Mouse (Mus musculus): ENCODE measurements around the gene Zpr1.
"Not testable (repeated sequence)": the region's sequence is repeated elsewhere in the genome, so short reads cannot be mapped to it uniquely, and the experiment has no call there.

The Zpr1 gene

GRCm38 (mm10) chr9:46259111-46259510 lies 13.8 kb upstream of the Zpr1 start:
- in situ Hi-C loops (cut with MboI, MseI) = loop anchor here (5.0 kb wide), 1 partner anchor 267 kb away; no protein-coding TSS in a partner anchor

GRCm38 (mm10) chr9:46261131-46261530 lies 11.7 kb upstream of the Zpr1 start:
- in situ Hi-C loops (cut with MboI, MseI) = no loop called here

- in situ Hi-C loops (cut with MboI, MseI) = no loop called here
These were observed 4.5 kb upstream of the Zpr1 start, which contains the start of gene Apoa5 for GRCm38 (mm10) chr9:46268343-46268873. Gene Apoa5, plus strand, starts transcription at chr9:46268633.

GRCm38 (mm10) chr9:46269125-46269524 lies 3.7 kb upstream of the Zpr1 start:
- in situ Hi-C loops (cut with MboI, MseI) = no loop called here

GRCm38 (mm10) chr9:46270782-46271181 lies 2.1 kb upstream of the Zpr1 start:
- in situ Hi-C loops (cut with MboI, MseI) = no loop called here

- in situ Hi-C loops (cut with MboI, MseI) = no loop called here
These were observed 794 bp upstream of the Zpr1 start for GRCm38 (mm10) chr9:46272070-46272469.

GRCm38 (mm10) chr9:46274494-46274893 lies 1.6 kb downstream of the Zpr1 start:
- in situ Hi-C loops (cut with MboI, MseI) = no loop called here

- in situ Hi-C loops (cut with MboI, MseI) = no loop called here
These were observed 10.0 kb downstream of the Zpr1 start, which contains the start of gene Bud13 for GRCm38 (mm10) chr9:46282631-46283436. Gene Bud13, plus strand, starts transcription at chr9:46283008.

- in situ Hi-C loops (cut with MboI, MseI) = no loop called here
These were observed 25.5 kb downstream of the Zpr1 start for GRCm38 (mm10) chr9:46298381-46298780.

GRCm38 (mm10) chr9:46302142-46302541 lies 29.3 kb downstream of the Zpr1 start:
- in situ Hi-C loops (cut with MboI, MseI) = no loop called here

GRCm38 (mm10) chr9:46309121-46309520 lies 36.3 kb downstream of the Zpr1 start:
- in situ Hi-C loops (cut with MboI, MseI) = no loop called here

GRCm38 (mm10) chr9:46314507-46314906 lies 41.6 kb downstream of the Zpr1 start:
- in situ Hi-C loops (cut with MboI, MseI) = no loop called here

- in situ Hi-C loops (cut with MboI, MseI) = no loop called here
These were observed 42.1 kb downstream of the Zpr1 start for GRCm38 (mm10) chr9:46314921-46315320.

- in situ Hi-C loops (cut with MboI, MseI) = no loop called here
These were observed 43.0 kb downstream of the Zpr1 start for GRCm38 (mm10) chr9:46315807-46316365.

GRCm38 (mm10) chr9:46316388-46316787 lies 43.5 kb downstream of the Zpr1 start:
- in situ Hi-C loops (cut with MboI, MseI) = no loop called here

- in situ Hi-C loops (cut with MboI, MseI) = no loop called here
These were observed 44.0 kb downstream of the Zpr1 start for GRCm38 (mm10) chr9:46316909-46317308.

GRCm38 (mm10) chr9:46317957-46318356 lies 45.1 kb downstream of the Zpr1 start:
- in situ Hi-C loops (cut with MboI, MseI) = no loop called here

GRCm38 (mm10) chr9:46319886-46320285 lies 47.0 kb downstream of the Zpr1 start, which contains the start of gene 4931429L15Rik:
Gene 4931429L15Rik, minus strand, starts transcription at chr9:46319986.
- in situ Hi-C loops (cut with MboI, MseI) = not testable (repeated sequence)

GRCm38 (mm10) chr9:46320461-46320860 lies 47.6 kb downstream of the Zpr1 start:
- in situ Hi-C loops (cut with MboI, MseI) = no loop called here

- in situ Hi-C loops (cut with MboI, MseI) = no loop called here
These were observed 54.0 kb downstream of the Zpr1 start for GRCm38 (mm10) chr9:46326694-46327405.

- in situ Hi-C loops (cut with MboI, MseI) = no loop called here
These were observed 55.1 kb downstream of the Zpr1 start for GRCm38 (mm10) chr9:46327706-46328571.

Measured in T-helper 2 cell (primary cell).